33 mouse cellular contexts compared by ENCODE assay signal in the genomic region with DNA sequence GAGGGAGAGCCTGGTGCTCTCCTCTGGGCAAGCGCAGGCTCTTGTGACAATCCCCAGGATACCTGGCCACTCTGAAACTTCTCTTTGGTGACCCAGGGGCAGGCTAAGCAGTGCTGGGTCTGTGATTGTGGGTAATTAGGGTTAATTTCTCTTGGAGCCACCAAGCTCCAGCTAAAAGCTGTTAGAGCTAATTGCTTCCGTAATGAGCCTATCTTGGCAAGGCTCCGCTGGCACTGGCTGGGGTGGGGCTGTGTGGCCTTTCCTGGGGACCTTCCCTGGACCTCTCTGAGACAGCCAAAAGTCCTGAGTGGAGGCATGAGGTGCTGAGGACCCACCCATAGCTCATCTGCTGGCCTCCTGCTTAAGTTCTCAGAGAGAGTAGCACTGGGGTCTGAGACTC. TPM values are rescaled to one million over a fixed set of nuclear protein-coding genes. Genes with fewer than 3 reads are reported as not detected.
DNase-seq lines count a peak whose midpoint lies in the region; ATAC-seq and TF ChIP-seq lines count a peak whose summit lies in the region.
"Had no signal": no experiment of that assay in that cellular context is flagged by ENCODE, and none has a peak within 500 bp of the region (broad histone marks: within the 10 kb centered on the region; RNA-seq: fewer than 3 reads in every experiment).

No protein-coding gene starts in this region.

- no peak for TF ChIP-seq POLR2A in brain, embryonic 14.5 days (IDR thresholded peaks at IDR 0.05; ENCODE audit: borderline replicate concordance, extremely low read depth, insufficient read depth, insufficient read length, poor library complexity, severe bottlenecking)

- no peak for TF ChIP-seq CTCF in lung, postnatal 0 days (IDR thresholded peaks at IDR 0.05)
- no peak for TF ChIP-seq CTCF in brain, embryonic 14.5 days (IDR thresholded peaks at IDR 0.05; ENCODE audit: borderline replicate concordance, extremely low read depth, insufficient read depth, insufficient read length)

- H3K4me1 ChIP-seq in hindbrain, embryonic 10.5 days (replicated peaks), result peaks cover 64% of the 10 kb centered on the region
- H3K4me1 ChIP-seq in hindbrain, embryonic 12.5 days, result peaks cover 37% of the 10 kb centered on the region
- no peaks in the 10 kb centered on the region for H3K4me1 ChIP-seq in lung, postnatal 0 days (ENCODE audit: insufficient read depth, low read depth, low read length)
- peaks cover 26% of the 10 kb centered on the region for H3K4me1 ChIP-seq in embryonic facial prominence, embryonic 15.5 days
- H3K4me1 ChIP-seq: liver, embryonic 15.5 days had no signal

- H3K36me3 ChIP-seq in hindbrain, embryonic 10.5 days, result no peaks in the 10 kb centered on the region
- no peaks in the 10 kb centered on the region for H3K36me3 ChIP-seq in hindbrain, embryonic 12.5 days
- H3K36me3 ChIP-seq in lung, postnatal 0 days (ENCODE audit: insufficient read depth, low read length), result no peaks in the 10 kb centered on the region
- H3K36me3 ChIP-seq in embryonic facial prominence, embryonic 15.5 days, result no peaks in the 10 kb centered on the region
- H3K36me3 ChIP-seq: embryonic facial prominence, embryonic 13.5 days; heart, embryonic 10.5 days; heart, embryonic 15.5 days; kidney, embryonic 15.5 days; liver, embryonic 15.5 days; lung, embryonic 15.5 days had no signal

- no peak for DNase-seq in hindbrain, embryonic 10.5 days (ENCODE audit: low spot score)
- DNase-seq in lung, postnatal 10 days, result peak; percentile 23
- no peak for DNase-seq in lung, postnatal 0 days (ENCODE audit: low spot score)
- peak; percentile 77 for DNase-seq in brain, embryonic 14.5 days (ENCODE audit: low read depth)
- DNase-seq in right cerebral cortex, postnatal 4 days, result no peak
- DNase-seq: adrenal gland, postnatal 14 days; cerebellum, adult 11-12 months; cerebellum, adult 9-11 months; embryo, embryonic 11 days; gastrocnemius, postnatal 25 days; heart, adult 11 months; kidney, adult 18-20 months; kidney, postnatal 25 days; layer of hippocampus, postnatal 36 days; right cerebral cortex, postnatal 25 days; spleen, adult 18-20 months; thymus, adult 2 months; thymus, postnatal 36 days had no signal

- no peak overlapping the region for H3K4me2 ChIP-seq in hindbrain, embryonic 12.5 days (replicated peaks)
- no peak overlapping the region for H3K4me2 ChIP-seq in lung, postnatal 0 days (replicated peaks; ENCODE audit: low read depth, low read length)
- no peak overlapping the region for H3K4me2 ChIP-seq in embryonic facial prominence, embryonic 15.5 days (replicated peaks)
- H3K4me2 ChIP-seq: embryonic facial prominence, embryonic 13.5 days; heart, embryonic 15.5 days; hindbrain, embryonic 14.5 days; kidney, embryonic 15.5 days; liver, embryonic 15.5 days; lung, embryonic 15.5 days; midbrain, embryonic 11.5 days had no signal

- no peaks in the 10 kb centered on the region for H3K9me3 ChIP-seq in hindbrain, embryonic 10.5 days
- H3K9me3 ChIP-seq in hindbrain, embryonic 12.5 days (replicated peaks), result no peaks in the 10 kb centered on the region
- no peaks in the 10 kb centered on the region for H3K9me3 ChIP-seq in lung, postnatal 0 days (ENCODE audit: low read length)
- no peaks in the 10 kb centered on the region for H3K9me3 ChIP-seq in embryonic facial prominence, embryonic 15.5 days (replicated peaks)
- H3K9me3 ChIP-seq: embryonic facial prominence, embryonic 13.5 days; heart, embryonic 10.5 days; heart, embryonic 15.5 days; kidney, embryonic 15.5 days; liver, embryonic 15.5 days; lung, embryonic 15.5 days had no signal

- 0 out of 2 replicates have a peak overlapping the region, but pooled peaks have one; percentile 6 for H3K27ac ChIP-seq in hindbrain, embryonic 10.5 days
- no peak overlapping the region for H3K27ac ChIP-seq in hindbrain, embryonic 12.5 days
- no peak overlapping the region for H3K27ac ChIP-seq in lung, postnatal 0 days (ENCODE audit: low read length)
- H3K27ac ChIP-seq in embryonic facial prominence, embryonic 15.5 days (replicated peaks), result peak overlapping the region; percentile 40; the same call in 1 of the 2 replicates
- H3K27ac ChIP-seq: embryonic facial prominence, embryonic 13.5 days; heart, embryonic 10.5 days; heart, embryonic 15.5 days; hindbrain, embryonic 14.5 days; kidney, embryonic 15.5 days; liver, embryonic 15.5 days; lung, embryonic 15.5 days had no signal

- H3K9ac ChIP-seq in hindbrain, embryonic 12.5 days, result no peak overlapping the region
- H3K9ac ChIP-seq in lung, postnatal 0 days (replicated peaks; ENCODE audit: low read depth), result no peak overlapping the region
- H3K9ac ChIP-seq in embryonic facial prominence, embryonic 15.5 days, result no peak overlapping the region
- H3K9ac ChIP-seq: embryonic facial prominence, embryonic 13.5 days; heart, embryonic 15.5 days; hindbrain, embryonic 14.5 days; kidney, embryonic 15.5 days; liver, embryonic 15.5 days; lung, embryonic 15.5 days had no signal

- TF ChIP-seq EP300 in lung, postnatal 0 days (IDR thresholded peaks at IDR 0.05), result no peak

- WGBS in hindbrain, embryonic 10.5 days, result 83% methylated on average over 3 of the region's 3 CpGs
- WGBS in hindbrain, embryonic 12.5 days, result 74% methylated on average over 3 of the region's 3 CpGs
- 76% methylated on average over 3 of the region's 3 CpGs for WGBS in lung, postnatal 0 days
- 57% methylated on average over 3 of the region's 3 CpGs for WGBS in embryonic facial prominence, embryonic 15.5 days

- H3K27me3 ChIP-seq in hindbrain, embryonic 10.5 days (ENCODE audit: insufficient read depth, poor library complexity, severe bottlenecking), result peaks cover 45% of the 10 kb centered on the region
- peaks cover 7% of the 10 kb centered on the region; the same call in 1 of the 2 replicates for H3K27me3 ChIP-seq in hindbrain, embryonic 12.5 days
- no peaks in the 10 kb centered on the region for H3K27me3 ChIP-seq in lung, postnatal 0 days (replicated peaks; ENCODE audit: insufficient read depth, low read length)
- H3K27me3 ChIP-seq in embryonic facial prominence, embryonic 15.5 days, result no peaks in the 10 kb centered on the region
- H3K27me3 ChIP-seq: liver, embryonic 15.5 days; lung, embryonic 15.5 days had no signal

- no peak for ATAC-seq in hindbrain, embryonic 12.5 days (ENCODE audit: low FRiP score)
- ATAC-seq in lung, postnatal 0 days, result no peak
- no peak for ATAC-seq in embryonic facial prominence, embryonic 15.5 days (ENCODE audit: insufficient number of reproducible peaks, low FRiP score, low TSS enrichment, low read depth)
- ATAC-seq: CD4-positive, CD25-positive, alpha-beta regulatory T cell, adult 4 months; inflammation-experienced regulatory T-cells, adult 6 months; midbrain, embryonic 16.5 days had no signal

- H3K4me3 ChIP-seq in hindbrain, embryonic 10.5 days, result no peak overlapping the region
- no peak overlapping the region for H3K4me3 ChIP-seq in hindbrain, embryonic 12.5 days
- no peak overlapping the region for H3K4me3 ChIP-seq in lung, postnatal 0 days (ENCODE audit: low read depth, low read length)
- H3K4me3 ChIP-seq in embryonic facial prominence, embryonic 15.5 days (replicated peaks), result no peak overlapping the region
- H3K4me3 ChIP-seq: embryonic facial prominence, embryonic 13.5 days; erythroblast, embryonic 14.5 days; heart, embryonic 10.5 days; heart, embryonic 15.5 days; kidney, embryonic 15.5 days; liver, embryonic 15.5 days; lung, embryonic 15.5 days; myocyte had no signal

RNA-seq across cellular contexts. Expression of a gene that starts 53.4 kb away (rescaled TPM):
- polyA plus RNA-seq in hindbrain, embryonic 10.5 days (2016; fragmentation: Nextera tagmentation; extraction: Ambion mirVana), result 2.7 and 3.1 TPM in 2 replicates
- 5.0 and 5.1 TPM in 2 replicates for polyA plus RNA-seq in hindbrain, embryonic 12.5 days (2016; fragmentation: Nextera tagmentation; extraction: Ambion mirVana)
- polyA plus RNA-seq in lung, postnatal 0 days (2015; fragmentation: Nextera tagmentation; extraction: Ambion mirVana), result 2.9 and 3.0 TPM in 2 replicates
- polyA plus RNA-seq in brain, embryonic 14.5 days (2012; rRNA removed), result 35.8 and 47.3 TPM in 2 replicates
- 7.9 and 9.5 TPM in 2 replicates for polyA plus RNA-seq in embryonic facial prominence, embryonic 15.5 days (2015; fragmentation: Nextera tagmentation; extraction: Ambion mirVana)
- polyA plus RNA-seq: CD4-positive, CD25-positive, alpha-beta regulatory T cell, adult 4 months; erythroblast, embryonic 14.5 days; inflammation-experienced regulatory T-cells, adult 6 months had no signal

Comparison
In these comparisons a context has a peak if more than half of its experiments do, and no peak if none do; other contexts are left out.
1. DNase-seq: peak in lung, postnatal 10 days (single experiment) and brain, embryonic 14.5 days (single experiment); none in hindbrain, embryonic 10.5 days (single experiment), lung, postnatal 0 days (single experiment) and right cerebral cortex, postnatal 4 days (single experiment).
2. H3K27ac ChIP-seq: peak in hindbrain, embryonic 10.5 days (single experiment) and embryonic facial prominence, embryonic 15.5 days (single experiment); none in hindbrain, embryonic 12.5 days (single experiment) and lung, postnatal 0 days (single experiment).